Mouse (Mus musculus): Measurements from ENCODE around the gene Trp53. TPM values are rescaled to one million over a fixed set of nuclear protein-coding genes. Genes with fewer than 3 reads are reported as not detected.
"Not testable (repeated sequence)": the region's sequence is repeated elsewhere in the genome, so short reads cannot be mapped to it uniquely, and the experiment has no call there.

Gene Trp53
- total RNA-seq (2014; fragmentation: Nextera tagmentation) (228 and 271 TPM in 2 replicates), total RNA-seq (2017) (52.1 and 57.4 TPM in 2 replicates), polyA plus RNA-seq (2012) (141 and 175 TPM in 2 replicates)

GRCm38 (mm10) chr11:69580091-69580514 lies at the start of gene Trp53, which contains the start of gene Wrap53:
Gene Trp53, plus strand, starts transcription at chr11:69580359.
Gene Wrap53, minus strand, starts transcription at chr11:69580255.
- Histone ChIP-seq H3K4me1 (ENCODE audit: insufficient read depth, low read depth, low read length) (peaks cover 71% of the 10 kb centered on the region), H3K9me3 (replicated peaks) (no peaks in the 10 kb centered on the region), H3K4me3 (ENCODE audit: low read depth, low read length) (peak within 1 kb of the TSS; percentile 84), H3K27me3 (ENCODE audit: insufficient read depth, low read length) (no peaks in the 10 kb centered on the region), H3K36me3 (replicated peaks) (peaks cover 60% of the 10 kb centered on the region)
- TF ChIP-seq GATA1 (IDR thresholded peaks at IDR 0.05; ENCODE audit: borderline replicate concordance, low read length), result no peak
- TF ChIP-seq POLR2AphosphoS5 (IDR thresholded peaks at IDR 0.05; ENCODE audit: insufficient replicate concordance, low read depth, low read length), result 0 out of 2 replicates have a peak, but pooled peaks have one; percentile 19
- ATAC-seq (ENCODE audit: extremely low read depth, insufficient number of reproducible peaks, low FRiP score, poor library complexity, severe bottlenecking) (peak; percentile 22; the same call in 1 of the 2 replicates), DNase-seq (ENCODE audit: low spot score) (peak; percentile 81)

DNA sequence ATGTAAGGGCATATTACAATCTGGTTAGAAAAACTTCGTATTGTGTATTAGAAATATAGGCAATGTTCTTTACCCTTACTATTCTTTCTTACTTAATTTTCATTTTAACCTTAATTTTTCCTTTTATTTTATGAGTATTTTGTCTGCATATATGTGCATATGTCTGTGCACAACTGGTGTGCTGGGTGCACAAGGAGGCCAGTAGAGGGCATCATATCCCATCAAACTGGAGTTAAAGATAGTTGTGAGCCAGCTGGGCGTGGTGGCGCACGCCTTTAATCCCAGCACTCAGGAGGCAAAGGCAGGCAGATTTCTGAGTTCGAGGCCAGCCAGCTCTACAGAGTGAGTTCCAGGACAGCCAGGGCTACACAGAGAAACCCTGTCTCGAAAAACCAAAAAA lies 49.4 kb upstream of the Trp53 start:
- not testable (repeated sequence) for H3K4me1 ChIP-seq (ENCODE audit: insufficient read depth, low read depth, low read length); ATAC-seq (ENCODE audit: extremely low read depth, insufficient number of reproducible peaks, low FRiP score, poor library complexity, severe bottlenecking); H3K4me3 ChIP-seq (ENCODE audit: low read depth, low read length); DNase-seq (ENCODE audit: low spot score); H3K9me3 ChIP-seq (replicated peaks); H3K36me3 ChIP-seq (replicated peaks)
- peaks cover 13% of the 10 kb centered on the region for H3K27me3 ChIP-seq (ENCODE audit: insufficient read depth, low read length)

DNA sequence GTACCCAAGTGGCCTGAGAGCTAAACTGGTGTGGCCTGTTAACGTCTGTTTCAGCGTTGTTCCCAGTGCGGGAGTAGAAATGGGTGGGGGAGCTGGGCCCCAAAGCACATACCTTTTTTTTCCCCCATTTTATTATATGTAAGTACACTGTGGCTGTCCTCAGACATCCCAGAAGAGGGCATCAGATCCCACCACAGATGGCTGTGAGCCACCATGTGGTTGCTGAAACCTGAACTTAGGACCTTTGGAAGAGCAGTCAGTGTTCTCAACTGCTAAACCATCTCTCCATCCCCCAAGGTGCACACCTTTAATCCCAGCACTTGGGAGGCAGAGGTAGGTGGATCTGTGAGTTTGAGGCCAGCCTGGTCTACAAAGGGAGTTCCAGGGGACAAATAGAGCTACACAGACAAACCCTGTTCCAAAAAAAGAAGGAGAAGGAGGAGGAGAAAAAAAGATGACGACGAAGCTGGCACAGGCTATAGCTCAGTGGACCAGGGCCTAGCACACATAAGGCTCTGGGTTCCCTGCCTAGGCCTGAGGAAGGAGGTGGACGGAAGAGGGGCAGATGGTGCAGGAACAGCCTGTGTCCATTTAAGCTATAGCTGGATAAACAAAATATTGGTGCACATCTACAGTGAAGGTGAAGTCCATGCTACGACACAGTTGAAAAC lies 47.5 kb upstream of the Trp53 start:
- TF ChIP-seq GATA1 (IDR thresholded peaks at IDR 0.05; ENCODE audit: borderline replicate concordance, low read length) (no peak), GATA2 (IDR thresholded peaks at IDR 0.05; ENCODE audit: borderline replicate concordance, low read depth, low read length) (no peak), CTCF (IDR thresholded peaks at IDR 0.05; ENCODE audit: low read depth, low read length) (no peak), TAL1 (conservative IDR thresholded peaks at IDR 0.05; ENCODE audit: low read depth, low read length) (no peak), POLR2AphosphoS5 (IDR thresholded peaks at IDR 0.05; ENCODE audit: insufficient replicate concordance, low read depth, low read length) (no peak)
- peaks cover 3% of the 10 kb centered on the region for H3K4me1 ChIP-seq (ENCODE audit: insufficient read depth, low read depth, low read length)
- H3K27me3 ChIP-seq (ENCODE audit: insufficient read depth, low read length), result peaks cover 24% of the 10 kb centered on the region
- ATAC-seq (ENCODE audit: extremely low read depth, insufficient number of reproducible peaks, low FRiP score, poor library complexity, severe bottlenecking), result no peak
- no peaks in the 10 kb centered on the region for H3K36me3 ChIP-seq (replicated peaks)
- DNase-seq (ENCODE audit: low spot score), result no peak
- no peak overlapping the region for H3K4me3 ChIP-seq (ENCODE audit: low read depth, low read length)
- no peaks in the 10 kb centered on the region for H3K9me3 ChIP-seq (replicated peaks)

DNA sequence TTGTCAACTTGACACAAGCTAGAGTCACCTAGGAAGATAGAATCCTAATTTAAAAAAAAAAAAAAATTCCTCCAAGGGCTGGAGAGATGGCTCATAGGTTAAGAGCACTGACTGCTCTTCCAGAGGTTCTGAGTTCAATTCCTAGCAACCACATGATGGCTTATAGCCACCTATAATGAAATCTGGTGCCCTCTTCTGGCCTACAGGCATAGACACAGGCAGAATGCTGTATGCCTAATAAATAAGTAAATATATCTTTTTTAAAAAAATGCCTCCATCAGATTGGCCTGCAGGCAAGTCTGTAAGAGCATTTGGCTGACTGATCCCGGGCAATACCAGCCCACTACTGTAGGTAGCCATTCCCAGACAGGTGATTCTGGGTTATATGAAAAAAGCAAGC lies 45.2 kb upstream of the Trp53 start:
- Histone ChIP-seq H3K36me3 (replicated peaks) (no peaks in the 10 kb centered on the region), H3K4me3 (ENCODE audit: low read depth, low read length) (no peak overlapping the region), H3K9me3 (replicated peaks) (no peaks in the 10 kb centered on the region), H3K4me1 (ENCODE audit: insufficient read depth, low read depth, low read length) (peaks cover 3% of the 10 kb centered on the region), H3K27me3 (ENCODE audit: insufficient read depth, low read length) (peaks cover 31% of the 10 kb centered on the region)
- ATAC-seq (ENCODE audit: extremely low read depth, insufficient number of reproducible peaks, low FRiP score, poor library complexity, severe bottlenecking) (no peak), DNase-seq (ENCODE audit: low spot score) (no peak)
- no peak for TF ChIP-seq CTCF (IDR thresholded peaks at IDR 0.05; ENCODE audit: low read depth, low read length)
- no peak for TF ChIP-seq GATA1 (IDR thresholded peaks at IDR 0.05; ENCODE audit: borderline replicate concordance, low read length)
- TF ChIP-seq TAL1 (conservative IDR thresholded peaks at IDR 0.05; ENCODE audit: low read depth, low read length), result no peak
- TF ChIP-seq POLR2AphosphoS5 (IDR thresholded peaks at IDR 0.05; ENCODE audit: insufficient replicate concordance, low read depth, low read length), result no peak
- TF ChIP-seq GATA2 (IDR thresholded peaks at IDR 0.05; ENCODE audit: borderline replicate concordance, low read depth, low read length), result no peak

DNA sequence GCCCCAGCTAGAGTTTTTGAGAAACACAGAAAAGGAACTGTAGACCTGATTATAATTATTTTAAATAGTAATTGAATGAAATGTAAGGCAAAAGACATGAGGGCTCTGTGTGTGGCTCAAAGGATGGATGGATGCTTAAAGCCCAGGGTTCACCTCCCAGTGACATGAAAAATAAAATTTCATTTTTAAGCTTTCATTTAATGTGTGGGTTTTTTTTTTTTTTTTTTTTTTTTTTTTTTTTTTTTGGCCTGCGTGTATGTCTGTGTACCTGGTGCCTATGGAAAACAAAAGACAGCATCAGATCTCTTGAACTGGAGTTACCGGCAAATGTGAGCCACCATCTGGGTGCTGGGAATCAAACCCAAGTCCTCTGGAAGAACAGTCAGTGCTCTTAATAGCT lies 39.5 kb upstream of the Trp53 start:
- H3K4me1 ChIP-seq (ENCODE audit: insufficient read depth, low read depth, low read length), result peaks cover 3% of the 10 kb centered on the region; the same call in 1 of the 2 replicates
- DNase-seq (ENCODE audit: low spot score) (no peak), ATAC-seq (ENCODE audit: extremely low read depth, insufficient number of reproducible peaks, low FRiP score, poor library complexity, severe bottlenecking) (no peak)
- TF ChIP-seq GATA2 (IDR thresholded peaks at IDR 0.05; ENCODE audit: borderline replicate concordance, low read depth, low read length) (no peak), CTCF (IDR thresholded peaks at IDR 0.05; ENCODE audit: low read depth, low read length) (no peak)
- no peak overlapping the region for H3K4me3 ChIP-seq (ENCODE audit: low read depth, low read length)
- H3K9me3 ChIP-seq (replicated peaks), result no peaks in the 10 kb centered on the region
- H3K27me3 ChIP-seq (ENCODE audit: insufficient read depth, low read length), result peaks cover 69% of the 10 kb centered on the region
- H3K36me3 ChIP-seq (replicated peaks), result no peaks in the 10 kb centered on the region

DNA sequence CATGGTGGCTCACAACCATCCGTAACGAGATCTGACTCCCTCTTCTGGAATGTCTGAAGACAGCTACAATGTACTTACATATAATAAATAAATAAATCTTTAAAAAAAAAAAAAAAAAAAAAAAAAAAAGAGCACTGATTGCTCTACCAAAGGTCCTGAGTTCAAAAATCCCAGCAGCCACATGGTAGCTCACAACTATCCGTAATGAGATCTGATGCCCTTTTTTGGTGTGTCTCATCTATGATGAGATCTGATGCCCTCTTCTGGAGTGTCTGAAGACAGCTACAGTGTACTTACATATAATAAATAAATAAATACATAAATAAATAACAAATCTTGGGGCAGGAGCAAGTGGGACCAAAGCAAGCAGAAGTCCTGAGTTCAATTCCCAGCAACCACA lies 38.4 kb upstream of the Trp53 start:
- DNase-seq (ENCODE audit: low spot score); H3K36me3 ChIP-seq (replicated peaks); H3K4me3 ChIP-seq (ENCODE audit: low read depth, low read length); ATAC-seq (ENCODE audit: extremely low read depth, insufficient number of reproducible peaks, low FRiP score, poor library complexity, severe bottlenecking); H3K9me3 ChIP-seq (replicated peaks): not testable (repeated sequence)
- Histone ChIP-seq H3K27me3 (ENCODE audit: insufficient read depth, low read length) (peaks cover 72% of the 10 kb centered on the region), H3K4me1 (ENCODE audit: insufficient read depth, low read depth, low read length) (peaks cover 11% of the 10 kb centered on the region)

DNA sequence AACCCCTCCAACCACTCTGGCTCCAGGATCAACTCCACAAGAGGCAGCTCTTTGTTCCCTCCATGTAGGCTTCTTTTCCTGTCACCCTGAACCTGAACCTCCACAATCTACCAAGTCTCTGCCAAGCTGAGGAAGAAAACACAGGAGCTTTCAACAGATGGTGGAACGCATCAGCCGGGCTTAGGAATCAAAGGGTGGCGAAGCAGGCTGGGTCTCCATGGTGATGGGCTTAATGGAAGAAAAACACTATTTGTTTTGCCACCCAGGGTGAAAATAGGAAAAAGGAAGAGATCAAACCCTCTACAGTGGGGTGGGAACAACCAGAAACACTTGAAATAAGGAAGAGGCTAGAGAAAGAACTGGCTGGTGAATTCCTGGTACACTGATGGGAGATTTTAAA lies 36.6 kb upstream of the Trp53 start:
- DNase-seq (ENCODE audit: low spot score) (no peak), ATAC-seq (ENCODE audit: extremely low read depth, insufficient number of reproducible peaks, low FRiP score, poor library complexity, severe bottlenecking) (no peak)
- Histone ChIP-seq H3K36me3 (replicated peaks) (no peaks in the 10 kb centered on the region), H3K27me3 (ENCODE audit: insufficient read depth, low read length) (peaks cover 76% of the 10 kb centered on the region), H3K9me3 (replicated peaks) (no peaks in the 10 kb centered on the region), H3K4me3 (ENCODE audit: low read depth, low read length) (no peak overlapping the region), H3K4me1 (ENCODE audit: insufficient read depth, low read depth, low read length) (peaks cover 23% of the 10 kb centered on the region)
- no peak for TF ChIP-seq TAL1 (conservative IDR thresholded peaks at IDR 0.05; ENCODE audit: low read depth, low read length)
- TF ChIP-seq GATA1 (IDR thresholded peaks at IDR 0.05; ENCODE audit: borderline replicate concordance, low read length), result no peak
- TF ChIP-seq CTCF (IDR thresholded peaks at IDR 0.05; ENCODE audit: low read depth, low read length), result no peak
- no peak for TF ChIP-seq POLR2AphosphoS5 (IDR thresholded peaks at IDR 0.05; ENCODE audit: insufficient replicate concordance, low read depth, low read length)
- TF ChIP-seq GATA2 (IDR thresholded peaks at IDR 0.05; ENCODE audit: borderline replicate concordance, low read depth, low read length), result no peak
